Mouse (Mus musculus) testis, adult 2 months (tissue): ENCODE results near the gene Aldh6a1.

Experiments
- CTCF ChIP-seq: fragments of 200-500 bp; IDR thresholded peaks from 2 replicates; pipeline ENCODE4 v1.5.1; 2012; ENCODE audit warnings: low read depth, mild to moderate bottlenecking, inconsistent platforms, low read length, moderate library complexity; ENCODE audit not compliant: control insufficient read depth, insufficient read depth, insufficient replicate concordance
- POLR2A ChIP-seq: fragments of 200-500 bp; IDR thresholded peaks from 2 replicates; pipeline ENCODE4 v1.6.1; 2012; ENCODE audit warnings: low read depth, mild to moderate bottlenecking, inconsistent platforms, low read length, moderate library complexity; ENCODE audit not compliant: control insufficient read depth

DNA sequence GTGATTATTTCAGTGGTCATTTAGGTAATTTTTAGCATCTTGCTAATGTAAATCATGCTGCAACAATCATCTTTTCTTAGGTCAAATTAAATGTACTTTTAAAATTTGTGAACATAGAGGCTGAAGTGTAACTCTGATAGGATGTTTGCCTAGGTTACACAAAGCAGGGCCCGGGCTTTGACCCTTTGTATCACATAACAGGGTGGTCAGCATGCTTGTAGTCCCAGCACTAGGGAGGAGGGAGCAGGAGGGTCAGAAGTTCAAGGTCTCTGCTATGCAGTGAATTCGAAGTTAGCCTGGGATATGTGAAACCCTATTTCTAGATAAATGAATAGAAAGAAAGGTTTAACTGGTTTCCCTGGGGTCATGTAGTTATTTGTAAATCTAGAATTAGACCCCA, 30.4 kb upstream of the Aldh6a1 start:
- TF ChIP-seq POLR2A = no peak
- no peak for TF ChIP-seq CTCF
